Mouse (Mus musculus): ENCODE results near the gene Osbpl5.

DNA sequence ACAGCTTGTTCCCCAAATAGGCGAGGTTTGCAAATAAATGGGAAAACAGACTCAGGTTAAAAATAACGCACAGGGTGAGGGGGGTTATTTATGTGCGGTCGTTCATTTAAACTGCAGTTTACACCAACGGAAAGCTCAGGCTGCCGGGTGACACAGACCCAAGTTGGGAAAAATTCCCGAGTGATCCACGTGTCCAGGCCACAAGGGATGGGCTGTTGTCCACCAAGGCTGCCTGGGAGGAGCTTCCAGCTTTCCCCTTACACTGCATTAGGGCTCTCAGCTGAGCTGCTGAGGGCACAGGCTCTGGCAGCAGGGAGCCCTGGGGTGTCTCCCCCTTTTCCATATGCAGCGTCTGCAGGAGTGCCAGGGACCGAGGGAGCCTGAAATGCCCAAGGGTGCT lies 26.9 kb downstream of the Osbpl5 start:
- TF ChIP-seq POLR2A (IDR thresholded peaks at IDR 0.05; ENCODE audit: low read depth, low read length) = no peak
- no peak for TF ChIP-seq CTCF (IDR thresholded peaks at IDR 0.05; ENCODE audit: extremely low read depth, insufficient read length, insufficient replicate concordance, low read depth, low read length)

Measured in small intestine, adult 2 months (tissue).